Mouse (Mus musculus): ENCODE data around the gene Emx2.
A peak's percentile ranks its signal among the peaks of the same experiment; 100 is the strongest.

Gene Emx2

GRCm38 (mm10) chr19:59462459-59463292 lies 4.5 kb downstream of the Emx2 start:
- no peak for DNase-seq (ENCODE audit: low spot score in 2 of 2)

- DNase-seq (ENCODE audit: low spot score in 2 of 2) = no peak
Measured at GRCm38 (mm10) chr19:59463842-59464443, 5.8 kb downstream of the Emx2 start.

- no peak for DNase-seq (ENCODE audit: low spot score in 2 of 2)
Measured at GRCm38 (mm10) chr19:59465281-59465680, 7.1 kb downstream of the Emx2 start.

GRCm38 (mm10) chr19:59465751-59466410 lies 7.7 kb downstream of the Emx2 start:
- no peak for DNase-seq (ENCODE audit: low spot score in 2 of 2)

- DNase-seq (ENCODE audit: low spot score in 2 of 2) = no peak
Measured at GRCm38 (mm10) chr19:59466417-59466937, 8.3 kb downstream of the Emx2 start.

GRCm38 (mm10) chr19:59467016-59467412 lies 8.8 kb downstream of the Emx2 start:
- DNase-seq (ENCODE audit: low spot score in 2 of 2) = no peak

GRCm38 (mm10) chr19:59467413-59468064 lies 9.4 kb downstream of the Emx2 start:
- no peak for DNase-seq (ENCODE audit: low spot score in 2 of 2)

- DNase-seq (ENCODE audit: low spot score in 2 of 2) = no peak
Measured at GRCm38 (mm10) chr19:59468065-59468810, 10.1 kb downstream of the Emx2 start.

- DNase-seq (ENCODE audit: low spot score in 2 of 2) = no peak
Measured at GRCm38 (mm10) chr19:59469035-59469949, 11.1 kb downstream of the Emx2 start.

GRCm38 (mm10) chr19:59470074-59470630 lies 12.0 kb downstream of the Emx2 start:
- no peak for DNase-seq (ENCODE audit: low spot score in 2 of 2)

- DNase-seq (ENCODE audit: low spot score in 2 of 2) = no peak
Measured at GRCm38 (mm10) chr19:59470913-59471312, 12.7 kb downstream of the Emx2 start.

GRCm38 (mm10) chr19:59472844-59473243 lies 14.7 kb downstream of the Emx2 start:
- peak in 1 of 2 experiments; percentile 30 for DNase-seq (ENCODE audit: low spot score in 2 of 2)

GRCm38 (mm10) chr19:59479912-59480311 lies 21.7 kb downstream of the Emx2 start:
- DNase-seq (ENCODE audit: low spot score in 2 of 2) = no peak

GRCm38 (mm10) chr19:59480563-59480962 lies 22.4 kb downstream of the Emx2 start:
- no peak for DNase-seq (ENCODE audit: low spot score in 2 of 2)

GRCm38 (mm10) chr19:59492258-59492657 lies 34.1 kb downstream of the Emx2 start:
- DNase-seq (ENCODE audit: low spot score in 2 of 2) = no peak

GRCm38 (mm10) chr19:59496832-59497231 lies 38.7 kb downstream of the Emx2 start:
- DNase-seq (ENCODE audit: low spot score in 2 of 2) = no peak

GRCm38 (mm10) chr19:59508896-59509295 lies 50.7 kb downstream of the Emx2 start:
- DNase-seq (ENCODE audit: low spot score in 2 of 2) = no peak

- no peak for DNase-seq (ENCODE audit: low spot score in 2 of 2)
Measured at GRCm38 (mm10) chr19:59513181-59513580, 55.0 kb downstream of the Emx2 start.

Data from right cerebral cortex, adult 2 months (tissue).